Mouse (Mus musculus) thymus, adult 2 months (tissue): Measurements from ENCODE around the gene Slc6a4.

Experiments used
- CTCF ChIP-seq: fragments of 200-500 bp; IDR thresholded peaks from 2 replicates; pipeline ENCODE4 v1.5.1; 2012; ENCODE audit warnings: mild to moderate bottlenecking, control low read depth, low read length, moderate library complexity, borderline replicate concordance; ENCODE audit not compliant: control insufficient read depth, poor library complexity, insufficient read depth; ENCODE audit errors: extremely low read depth
- POLR2A ChIP-seq: fragments of 200-500 bp; IDR thresholded peaks from 2 replicates; pipeline ENCODE4 v1.6.1; 2012; ENCODE audit warnings: mild to moderate bottlenecking, low read length, control low read depth, moderate library complexity; ENCODE audit not compliant: control insufficient read depth, poor library complexity, insufficient read depth; ENCODE audit errors: extremely low read depth

GRCm38 (mm10) chr11:77070721-77071120 is 72.3 kb downstream of the Slc6a4 start:
- TF ChIP-seq POLR2A (no peak), CTCF (no peak)
